Mouse (Mus musculus) C2C12 (cell line): ENCODE results near the gene Uba5.

Experiments
- CTCF ChIP-seq: IDR thresholded peaks from one replicate; pipeline ENCODE4 v1.5.1; 2011; ENCODE audit not compliant: control insufficient read depth, insufficient read depth, insufficient read length
- FOSL1 ChIP-seq: IDR thresholded peaks from one replicate; pipeline ENCODE4 v1.8.0; 2011; ENCODE audit warnings: mild to moderate bottlenecking, low read length; ENCODE audit not compliant: poor library complexity, insufficient read depth, severe bottlenecking
- MAX ChIP-seq: IDR thresholded peaks from one replicate; pipeline ENCODE4 v1.6.1; 2011; ENCODE audit warnings: mild to moderate bottlenecking, control low read depth
- MYOD1 ChIP-seq: IDR thresholded peaks from one replicate; pipeline ENCODE4 v1.6.1; 2011; ENCODE audit warnings: low read depth; ENCODE audit not compliant: control insufficient read depth, insufficient read length
- MYOG ChIP-seq: IDR thresholded peaks from one replicate; pipeline ENCODE4 v1.6.1; 2011; ENCODE audit not compliant: control insufficient read depth, insufficient read length; ENCODE audit errors: extremely low read depth
- USF1 ChIP-seq: IDR thresholded peaks from one replicate; pipeline ENCODE4 v1.6.1; 2011; ENCODE audit warnings: low read depth, mild to moderate bottlenecking, control low read depth, moderate library complexity

DNA sequence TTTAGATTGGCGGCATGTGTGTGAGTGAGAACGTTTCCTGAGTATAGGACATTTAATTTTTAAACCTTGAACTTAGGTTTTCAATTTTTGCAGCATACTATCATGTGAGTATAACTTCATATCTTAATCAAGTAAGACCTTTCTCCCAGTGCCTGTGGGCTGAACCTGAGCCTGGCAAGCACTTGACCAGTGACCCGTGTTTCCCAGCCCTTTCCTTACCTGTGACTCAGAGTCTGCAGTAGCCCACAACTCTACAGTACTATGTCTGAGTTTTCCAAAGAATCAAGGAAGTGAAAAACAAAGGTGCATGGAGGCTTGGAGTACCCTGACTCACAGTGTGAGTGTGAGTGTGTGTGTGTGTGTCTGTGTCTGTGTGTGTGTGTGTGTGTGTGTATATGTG is 17.1 kb upstream of the Uba5 start:
- TF ChIP-seq CTCF (no peak), MAX (no peak), MYOG (no peak), MYOD1 (no peak), USF1 (no peak), FOSL1 (no peak)
